Mouse (Mus musculus): ENCODE measurements around the gene Hmcn2. TPM values are rescaled to one million over a fixed set of nuclear protein-coding genes. Genes with fewer than 3 reads are reported as not detected.

Hmcn2 gene
- polyA plus RNA-seq, 1 experiment from 2014 or later: 0.20 TPM

DNA sequence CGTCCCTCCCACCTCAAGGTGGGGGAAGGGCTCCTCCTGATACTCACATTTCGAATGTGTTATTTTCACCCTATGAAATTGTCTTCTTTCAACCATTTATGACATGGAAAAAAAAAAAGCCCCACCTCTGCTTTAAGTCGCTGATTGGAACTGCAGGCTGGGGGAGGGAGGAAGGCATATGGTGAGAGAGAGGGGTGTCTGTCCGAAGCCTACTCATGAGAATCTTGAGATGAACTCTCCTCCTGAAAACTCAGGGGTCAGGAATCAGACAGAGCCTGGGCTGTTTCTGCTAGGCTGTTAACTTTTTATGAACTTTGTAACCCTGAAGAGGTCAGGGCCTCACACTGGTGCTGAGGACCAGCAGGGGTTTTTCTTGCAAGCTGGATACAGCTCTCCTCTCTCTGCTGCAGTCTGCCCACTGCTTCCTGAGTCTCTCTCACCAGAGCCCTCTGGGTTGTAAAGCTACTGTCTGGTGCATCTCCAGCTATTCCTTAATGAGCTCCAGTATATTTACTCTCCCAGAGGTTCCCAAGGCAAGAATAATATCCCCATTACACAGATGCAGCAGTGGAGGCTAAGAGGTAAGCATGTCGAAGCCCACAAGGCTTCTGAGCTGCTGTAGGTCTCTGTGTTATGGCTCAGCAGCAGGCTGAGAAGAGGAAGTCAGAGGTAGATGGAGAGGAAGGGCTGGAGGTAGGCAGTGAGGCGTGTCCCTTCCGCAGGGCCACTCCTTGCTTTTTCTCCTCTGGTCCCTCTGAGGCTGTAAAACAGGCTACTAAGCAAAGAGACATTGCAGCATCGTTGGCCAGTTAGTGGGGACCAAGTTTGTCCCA, 149.7 kb downstream of the Hmcn2 start:
- Histone ChIP-seq H3K9ac (replicated peaks) (no peak overlapping the region), H3K4me2 (ENCODE audit: low read depth, low read length) (no peak overlapping the region)
- 20% methylated on average over 8 of the region's 8 CpGs for WGBS (ENCODE audit: insufficient replicate concordance)

GRCm38 (mm10) chr2:31464529-31464910, 150.3 kb downstream of the Hmcn2 start:
- H3K4me2 ChIP-seq (ENCODE audit: low read depth, low read length): no peak overlapping the region
- peaks cover 29% of the 10 kb centered on the region for H3K4me1 ChIP-seq (ENCODE audit: insufficient read depth)
- H3K4me3 ChIP-seq (ENCODE audit: low read depth, low read length): no peak overlapping the region
- TF ChIP-seq CTCF (IDR thresholded peaks at IDR 0.05; ENCODE audit: low read depth): no peak
- TF ChIP-seq EP300 (IDR thresholded peaks at IDR 0.05; ENCODE audit: low read depth): peak; percentile 74
- 0 out of 2 replicates have a peak overlapping the region, but pooled peaks have one; percentile 53 for H3K9ac ChIP-seq (replicated peaks)
- peaks cover 6% of the 10 kb centered on the region; the same call in 1 of the 2 replicates for H3K27me3 ChIP-seq (ENCODE audit: insufficient read depth, low read length)
- no peaks in the 10 kb centered on the region for H3K9me3 ChIP-seq (ENCODE audit: low read length)
- H3K36me3 ChIP-seq (replicated peaks; ENCODE audit: insufficient read depth, low read length): no peaks in the 10 kb centered on the region
- ATAC-seq: peak; percentile 85
- DNase-seq: peak; percentile 72
- WGBS (ENCODE audit: insufficient replicate concordance): 46% methylated on average over 6 of the region's 6 CpGs
- peak overlapping the region; percentile 95 for H3K27ac ChIP-seq (ENCODE audit: low read depth)

More for the DNA sequence above, 149.7 kb downstream of the Hmcn2 start:
- peaks cover 6% of the 10 kb centered on the region; the same call in 1 of the 2 replicates for H3K27me3 ChIP-seq (ENCODE audit: insufficient read depth, low read length)
- ATAC-seq (no peak), DNase-seq (no peak)
- no peaks in the 10 kb centered on the region for H3K36me3 ChIP-seq (replicated peaks; ENCODE audit: insufficient read depth, low read length)
- H3K4me3 ChIP-seq (ENCODE audit: low read depth, low read length): no peak overlapping the region
- TF ChIP-seq CTCF (IDR thresholded peaks at IDR 0.05; ENCODE audit: low read depth): no peak
- TF ChIP-seq EP300 (IDR thresholded peaks at IDR 0.05; ENCODE audit: low read depth): no peak
- H3K4me1 ChIP-seq (ENCODE audit: insufficient read depth): peaks cover 23% of the 10 kb centered on the region
- no peaks in the 10 kb centered on the region for H3K9me3 ChIP-seq (ENCODE audit: low read length)
- H3K27ac ChIP-seq (ENCODE audit: low read depth): peak overlapping the region; percentile 84

- Histone ChIP-seq H3K27me3 (ENCODE audit: insufficient read depth, low read length) (no peaks in the 10 kb centered on the region), H3K27ac (ENCODE audit: low read depth) (no peak overlapping the region), H3K4me1 (ENCODE audit: insufficient read depth) (peaks cover 20% of the 10 kb centered on the region), H3K9ac (replicated peaks) (no peak overlapping the region), H3K4me2 (ENCODE audit: low read depth, low read length) (no peak overlapping the region), H3K9me3 (ENCODE audit: low read length) (no peaks in the 10 kb centered on the region), H3K36me3 (replicated peaks; ENCODE audit: insufficient read depth, low read length) (no peaks in the 10 kb centered on the region), H3K4me3 (ENCODE audit: low read depth, low read length) (no peak overlapping the region)
- 67% methylated on average over 1 of the region's 1 CpGs for WGBS (ENCODE audit: insufficient replicate concordance)
- TF ChIP-seq CTCF (IDR thresholded peaks at IDR 0.05; ENCODE audit: low read depth) (no peak), EP300 (IDR thresholded peaks at IDR 0.05; ENCODE audit: low read depth) (no peak)
- DNase-seq: no peak
- no peak for ATAC-seq
Measured at GRCm38 (mm10) chr2:31467457-31467856, 153.2 kb downstream of the Hmcn2 start.

DNA sequence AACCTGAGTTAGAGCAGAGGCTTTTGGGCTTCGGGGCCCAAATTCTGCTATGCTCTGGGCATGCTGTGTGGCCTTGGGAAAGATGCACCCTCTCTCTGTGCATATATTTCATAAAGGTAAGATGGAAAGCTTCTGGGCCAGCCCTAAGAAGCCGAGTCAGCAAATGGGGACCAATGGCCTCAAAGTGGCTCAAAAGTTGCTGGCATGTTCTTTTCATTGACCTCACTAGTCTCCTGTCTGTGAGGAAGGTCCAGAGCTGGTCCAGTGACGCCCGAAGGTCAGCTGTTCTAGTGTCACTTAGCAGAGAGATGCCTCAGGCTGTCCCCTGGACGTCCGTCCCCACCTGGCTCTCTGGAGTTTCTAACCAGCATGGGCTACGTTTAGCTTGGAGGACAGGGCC, 154.6 kb downstream of the Hmcn2 start:
- no peak for DNase-seq
- 88% methylated on average over 7 of the region's 7 CpGs for WGBS (ENCODE audit: insufficient replicate concordance)
- TF ChIP-seq EP300 (IDR thresholded peaks at IDR 0.05; ENCODE audit: low read depth) (no peak), CTCF (IDR thresholded peaks at IDR 0.05; ENCODE audit: low read depth) (no peak)
- no peak for ATAC-seq
- no peak overlapping the region for H3K4me3 ChIP-seq (ENCODE audit: low read depth, low read length)
- peak overlapping the region; percentile 76; the same call in 1 of the 2 replicates for H3K27ac ChIP-seq (ENCODE audit: low read depth)
- H3K9me3 ChIP-seq (ENCODE audit: low read length): no peaks in the 10 kb centered on the region
- H3K4me2 ChIP-seq (ENCODE audit: low read depth, low read length): no peak overlapping the region
- no peaks in the 10 kb centered on the region; the same call in 1 of the 2 replicates for H3K36me3 ChIP-seq (replicated peaks; ENCODE audit: insufficient read depth, low read length)
- H3K9ac ChIP-seq (replicated peaks): no peak overlapping the region
- H3K27me3 ChIP-seq (ENCODE audit: insufficient read depth, low read length): no peaks in the 10 kb centered on the region
- peaks cover 18% of the 10 kb centered on the region for H3K4me1 ChIP-seq (ENCODE audit: insufficient read depth)

GRCm38 (mm10) chr2:31469480-31469879, 155.3 kb downstream of the Hmcn2 start:
- no peaks in the 10 kb centered on the region for H3K27me3 ChIP-seq (ENCODE audit: insufficient read depth, low read length)

DNA sequence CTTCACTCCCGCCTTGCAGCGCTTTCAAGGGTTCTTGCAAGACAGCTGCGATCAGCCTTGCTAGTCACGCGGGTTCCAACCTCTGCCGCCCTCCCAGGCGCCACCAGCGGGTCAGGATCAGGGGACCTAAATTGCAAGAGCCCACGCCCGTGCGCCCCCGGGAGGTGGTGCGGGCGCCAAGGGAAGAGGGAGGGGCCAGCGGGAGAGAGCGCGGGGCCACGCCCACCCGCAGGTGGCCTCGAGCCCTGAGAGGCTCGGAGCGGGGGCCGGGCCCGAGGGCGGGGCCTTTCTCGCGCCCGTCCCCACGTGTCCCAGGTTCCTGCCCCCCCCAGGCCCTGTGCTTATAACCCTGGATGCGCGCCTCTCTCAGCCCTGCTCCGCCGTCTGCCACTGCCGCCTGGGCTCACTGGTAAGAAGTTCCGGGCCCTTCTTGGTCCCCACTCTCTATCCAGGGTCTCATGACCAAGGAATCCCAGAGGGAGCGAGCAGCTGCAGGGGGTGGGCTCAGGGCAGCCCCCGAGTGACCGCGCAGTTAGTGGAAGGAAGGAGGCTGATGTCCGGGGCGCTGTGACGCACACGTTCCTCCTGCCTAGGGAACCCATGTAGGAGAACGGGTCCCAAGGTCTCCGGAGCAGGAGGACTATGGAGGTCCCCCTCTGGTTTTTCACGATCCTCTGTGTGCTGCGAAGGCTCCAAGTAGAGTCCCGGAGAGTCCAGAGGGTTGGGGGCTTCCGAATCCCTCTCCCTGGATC, 155.9 kb downstream of the Hmcn2 start, which contains the start of gene Ass1:
Ass1 (plus strand) TSS at position 277 of the 752 bp plus-strand sequence.
- ATAC-seq (peak; percentile 79), DNase-seq (peak; percentile 90)
- Histone ChIP-seq H3K27ac (ENCODE audit: low read depth) (peak within 1 kb of the TSS; percentile 92), H3K4me2 (ENCODE audit: low read depth, low read length) (peak within 1 kb of the TSS; percentile 82), H3K9me3 (ENCODE audit: low read length) (no peaks in the 10 kb centered on the region), H3K36me3 (replicated peaks; ENCODE audit: insufficient read depth, low read length) (peaks cover 4% of the 10 kb centered on the region), H3K9ac (replicated peaks) (peak within 1 kb of the TSS; percentile 86), H3K4me3 (ENCODE audit: low read depth, low read length) (peak within 1 kb of the TSS; percentile 61), H3K4me1 (ENCODE audit: insufficient read depth) (peaks cover 10% of the 10 kb centered on the region), H3K27me3 (ENCODE audit: insufficient read depth, low read length) (no peaks in the 10 kb centered on the region)
- 1% methylated on average over 47 of the region's 49 CpGs for WGBS (ENCODE audit: insufficient replicate concordance)
- peak; percentile 61 for TF ChIP-seq CTCF (IDR thresholded peaks at IDR 0.05; ENCODE audit: low read depth)
- peak; percentile 15; the same call in 1 of the 2 replicates for TF ChIP-seq EP300 (IDR thresholded peaks at IDR 0.05; ENCODE audit: low read depth)

More at GRCm38 (mm10) chr2:31469480-31469879, 155.3 kb downstream of the Hmcn2 start:
- 36% methylated on average over 7 of the region's 7 CpGs for WGBS (ENCODE audit: insufficient replicate concordance)
- TF ChIP-seq CTCF (IDR thresholded peaks at IDR 0.05; ENCODE audit: low read depth) (no peak), EP300 (IDR thresholded peaks at IDR 0.05; ENCODE audit: low read depth) (no peak)
- peak overlapping the region; percentile 31 for H3K9ac ChIP-seq (replicated peaks)
- H3K4me1 ChIP-seq (ENCODE audit: insufficient read depth): peaks cover 12% of the 10 kb centered on the region
- peak overlapping the region; percentile 76 for H3K27ac ChIP-seq (ENCODE audit: low read depth)
- peak overlapping the region; percentile 61; the same call in 1 of the 2 replicates for H3K4me3 ChIP-seq (ENCODE audit: low read depth, low read length)
- no peaks in the 10 kb centered on the region for H3K9me3 ChIP-seq (ENCODE audit: low read length)
- DNase-seq (no peak), ATAC-seq (no peak)
- H3K36me3 ChIP-seq (replicated peaks; ENCODE audit: insufficient read depth, low read length): no peaks in the 10 kb centered on the region; the same call in none of the 2 replicates
- H3K4me2 ChIP-seq (ENCODE audit: low read depth, low read length): peak overlapping the region; percentile 82

All from liver, postnatal 0 days (tissue).